Mouse (Mus musculus): ENCODE data around the gene Akt3. TPM values are rescaled to one million over a fixed set of nuclear protein-coding genes. Genes with fewer than 3 reads are reported as not detected.
A peak's percentile ranks its signal among the peaks of the same experiment; 100 is the strongest.

The Akt3 gene
- polyA plus RNA-seq, 1 experiment = 1.0 TPM

DNA sequence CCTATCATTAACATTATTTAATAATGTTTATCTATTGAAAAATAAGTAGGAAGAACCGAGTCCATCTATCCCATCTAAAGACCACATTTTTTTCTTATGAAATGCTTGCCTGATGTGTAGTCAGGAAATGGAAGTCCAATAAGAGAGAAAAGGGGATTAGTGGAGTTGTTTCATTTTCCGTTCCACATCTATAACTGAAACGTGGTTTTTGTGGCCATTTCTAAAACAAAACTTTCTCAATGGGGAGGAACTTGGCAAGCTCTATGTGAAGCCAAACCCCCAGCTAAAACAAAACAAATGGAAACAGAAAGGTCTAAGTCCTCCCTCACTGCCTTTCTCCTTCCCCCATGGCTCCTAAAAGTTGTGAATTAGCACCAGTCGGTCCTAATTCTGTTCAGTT, 2.8 kb upstream of the Akt3 start:
- H3K27me3 ChIP-seq (ENCODE audit: control insufficient read depth, insufficient read depth, low read length) = peaks cover 24% of the 10 kb centered on the region
- TF ChIP-seq CTCF (IDR thresholded peaks at IDR 0.05; ENCODE audit: extremely low read depth, insufficient read length, insufficient replicate concordance, low read depth, low read length) (no peak), POLR2A (IDR thresholded peaks at IDR 0.05; ENCODE audit: low read depth, low read length) (no peak)
- WGBS = 58% methylated on average over 4 of the region's 4 CpGs
- peaks cover 8% of the 10 kb centered on the region for H3K4me1 ChIP-seq (ENCODE audit: control insufficient read depth, insufficient read depth, insufficient read length, low read length)
- H3K27ac ChIP-seq (ENCODE audit: insufficient read depth, low read depth, low read length) = no peak overlapping the region
- no peaks in the 10 kb centered on the region for H3K36me3 ChIP-seq (ENCODE audit: control insufficient read depth, insufficient read depth, low read length)
- H3K4me3 ChIP-seq (ENCODE audit: low read depth, low read length) = no peak overlapping the region

DNA sequence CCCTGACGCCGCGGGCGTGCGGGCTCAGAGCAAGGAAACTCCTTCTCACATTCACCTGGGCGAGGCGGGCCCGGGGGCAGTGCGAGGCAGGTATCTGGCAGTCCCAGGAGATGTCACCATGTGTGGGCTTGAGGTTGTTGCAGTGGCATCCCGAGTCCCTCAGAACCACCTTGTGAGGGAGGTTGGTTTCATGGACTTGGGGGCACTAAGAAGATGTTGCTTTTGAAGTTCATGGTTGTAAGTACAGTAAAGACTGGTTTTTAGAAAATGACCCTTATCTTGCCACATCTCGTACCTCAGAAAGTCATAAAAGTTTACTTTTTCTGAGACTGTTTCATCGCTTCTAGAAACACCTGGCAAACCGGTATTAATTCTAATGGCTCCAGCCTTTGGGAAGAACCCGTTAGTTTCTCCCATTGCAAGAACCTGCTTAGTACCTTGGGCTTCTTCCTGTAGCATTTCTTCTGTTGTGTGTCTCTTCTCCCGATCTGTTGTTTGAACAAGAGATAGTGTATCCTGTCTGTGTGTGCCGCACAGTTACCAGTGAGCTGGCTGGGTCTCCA, 1.1 kb upstream of the Akt3 start:
- 20% methylated on average over 16 of the region's 16 CpGs for WGBS
- H3K36me3 ChIP-seq (ENCODE audit: control insufficient read depth, insufficient read depth, low read length) = no peaks in the 10 kb centered on the region
- peak overlapping the region; percentile 79; the same call in 1 of the 2 replicates for H3K27ac ChIP-seq (ENCODE audit: insufficient read depth, low read depth, low read length)
- TF ChIP-seq POLR2A (IDR thresholded peaks at IDR 0.05; ENCODE audit: low read depth, low read length) = no peak
- no peak for TF ChIP-seq CTCF (IDR thresholded peaks at IDR 0.05; ENCODE audit: extremely low read depth, insufficient read length, insufficient replicate concordance, low read depth, low read length)
- H3K4me1 ChIP-seq (ENCODE audit: control insufficient read depth, insufficient read depth, insufficient read length, low read length) = peaks cover 8% of the 10 kb centered on the region
- peaks cover 25% of the 10 kb centered on the region for H3K27me3 ChIP-seq (ENCODE audit: control insufficient read depth, insufficient read depth, low read length)
- peak overlapping the region; percentile 77 for H3K4me3 ChIP-seq (ENCODE audit: low read depth, low read length)

DNA sequence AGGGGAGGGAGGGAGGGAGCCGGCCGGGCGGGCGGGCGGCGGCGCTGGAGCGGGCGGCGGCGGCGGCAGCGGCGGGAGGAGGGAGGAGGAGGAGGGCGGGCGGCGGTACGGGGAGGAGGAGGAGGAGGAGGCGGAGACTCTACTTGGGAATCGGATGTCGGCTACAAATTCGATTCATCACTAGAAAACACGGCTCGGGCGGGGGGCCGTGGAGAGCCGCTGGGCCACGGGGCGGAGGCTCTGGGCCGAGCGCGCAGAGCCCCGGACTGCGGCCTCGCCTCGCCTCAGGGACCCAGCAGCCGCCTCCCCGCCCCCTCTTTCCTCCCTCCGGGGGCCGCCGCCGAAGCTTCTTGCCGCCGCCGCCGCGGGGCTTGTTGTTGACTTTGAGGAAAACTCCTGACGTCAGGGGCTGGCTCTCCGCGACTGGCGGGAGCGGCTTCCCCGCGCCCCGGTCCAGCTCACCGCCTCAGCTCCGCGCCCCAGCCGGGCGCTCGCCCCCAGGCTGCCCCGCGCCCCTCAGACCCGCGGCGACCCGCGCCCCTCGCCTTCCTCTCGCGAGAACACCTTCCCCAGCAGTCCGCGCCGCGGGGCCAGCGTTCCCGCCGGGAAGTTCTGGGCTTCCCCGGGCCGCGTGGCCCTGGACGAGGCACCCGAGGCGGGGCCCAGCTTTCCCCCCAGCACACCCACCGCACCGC, 487 bp upstream of the Akt3 start:
- TF ChIP-seq POLR2A (IDR thresholded peaks at IDR 0.05; ENCODE audit: low read depth, low read length) (peak; percentile 49; the same call in 1 of the 2 replicates), CTCF (IDR thresholded peaks at IDR 0.05; ENCODE audit: extremely low read depth, insufficient read length, insufficient replicate concordance, low read depth, low read length) (no peak)
- Histone ChIP-seq H3K27me3 (ENCODE audit: control insufficient read depth, insufficient read depth, low read length) (peaks cover 25% of the 10 kb centered on the region), H3K4me3 (ENCODE audit: low read depth, low read length) (peak overlapping the region; percentile 77), H3K27ac (ENCODE audit: insufficient read depth, low read depth, low read length) (peak overlapping the region; percentile 79), H3K36me3 (ENCODE audit: control insufficient read depth, insufficient read depth, low read length) (no peaks in the 10 kb centered on the region), H3K4me1 (ENCODE audit: control insufficient read depth, insufficient read depth, insufficient read length, low read length) (peaks cover 8% of the 10 kb centered on the region)
- 2% methylated on average over 64 of the region's 86 CpGs for WGBS

DNA sequence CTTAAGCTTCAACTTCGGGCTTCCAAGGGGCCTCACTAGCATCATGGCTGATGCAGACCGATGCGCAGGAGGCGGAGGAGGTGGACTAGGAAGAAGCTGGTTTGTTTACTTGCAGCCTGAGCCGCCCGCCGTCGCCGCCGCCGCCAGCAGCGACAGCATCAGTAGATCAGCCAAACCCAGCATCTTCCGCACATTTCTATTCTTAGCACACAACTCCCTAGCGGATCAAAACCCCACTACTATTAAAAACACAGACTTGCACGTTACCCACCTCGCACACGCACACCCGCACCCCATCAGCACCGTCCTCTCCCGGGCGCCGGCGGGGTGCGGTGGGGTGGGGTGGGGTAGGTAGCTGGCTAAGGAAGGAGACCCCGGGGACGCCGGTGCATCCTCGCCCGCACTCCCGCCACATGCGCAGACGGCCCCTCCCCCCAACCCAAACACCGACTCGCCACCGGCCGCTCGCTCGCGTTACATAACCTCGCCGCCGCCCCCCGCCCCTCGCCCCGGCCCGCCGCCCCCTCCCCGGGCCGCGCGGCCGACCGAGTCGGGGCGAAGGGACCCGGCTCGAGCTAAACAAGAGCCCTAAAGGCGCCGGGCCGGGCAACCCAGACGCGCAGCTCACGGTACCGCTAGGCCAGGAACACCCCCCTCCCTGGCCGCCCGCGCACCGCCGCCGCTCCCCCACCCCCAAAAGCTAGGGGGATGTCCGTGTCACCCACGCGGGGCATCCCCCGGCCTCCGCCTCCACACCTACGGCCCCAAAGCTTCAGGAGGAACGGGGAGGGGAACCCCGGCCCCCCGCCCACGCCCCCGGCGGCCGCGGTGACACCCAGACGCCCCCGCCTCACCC, 597 bp downstream of the Akt3 start:
- Histone ChIP-seq H3K4me3 (ENCODE audit: low read depth, low read length) (peak overlapping the region; percentile 77), H3K4me1 (ENCODE audit: control insufficient read depth, insufficient read depth, insufficient read length, low read length) (peaks cover 8% of the 10 kb centered on the region), H3K36me3 (ENCODE audit: control insufficient read depth, insufficient read depth, low read length) (no peaks in the 10 kb centered on the region), H3K27ac (ENCODE audit: insufficient read depth, low read depth, low read length) (peak overlapping the region; percentile 37), H3K27me3 (ENCODE audit: control insufficient read depth, insufficient read depth, low read length) (peaks cover 25% of the 10 kb centered on the region)
- no peak for TF ChIP-seq CTCF (IDR thresholded peaks at IDR 0.05; ENCODE audit: extremely low read depth, insufficient read length, insufficient replicate concordance, low read depth, low read length)
- no peak for TF ChIP-seq POLR2A (IDR thresholded peaks at IDR 0.05; ENCODE audit: low read depth, low read length)
- 1% methylated on average over 80 of the region's 86 CpGs for whole genome bisulfite sequencing

DNA sequence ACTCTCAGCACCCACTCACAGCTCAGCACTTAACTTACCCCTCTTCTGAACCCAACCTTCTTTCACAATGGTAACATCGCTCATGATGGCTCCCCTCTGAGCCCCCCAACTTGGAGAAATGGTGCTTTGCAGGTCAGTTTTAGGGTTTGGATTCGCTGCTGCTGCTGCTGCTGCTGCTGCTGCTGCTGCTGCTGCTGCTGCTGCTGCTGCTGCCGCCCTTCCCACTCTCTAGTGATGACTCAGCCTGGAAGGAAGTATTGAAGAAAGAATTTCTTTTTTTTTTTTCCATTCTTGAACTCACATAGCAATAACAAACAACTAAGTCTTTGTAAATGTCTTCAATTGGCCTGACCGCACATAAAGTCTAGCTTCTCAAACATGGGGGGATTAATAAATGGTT, 9.4 kb downstream of the Akt3 start:
- H3K4me1 ChIP-seq (ENCODE audit: control insufficient read depth, insufficient read depth, insufficient read length, low read length) = no peaks in the 10 kb centered on the region
- no peaks in the 10 kb centered on the region for H3K27me3 ChIP-seq (ENCODE audit: control insufficient read depth, insufficient read depth, low read length)
- no peaks in the 10 kb centered on the region for H3K36me3 ChIP-seq (ENCODE audit: control insufficient read depth, insufficient read depth, low read length)
- no peak overlapping the region for H3K27ac ChIP-seq (ENCODE audit: insufficient read depth, low read depth, low read length)
- WGBS = 58% methylated on average over 4 of the region's 4 CpGs
- no peak overlapping the region for H3K4me3 ChIP-seq (ENCODE audit: low read depth, low read length)
- TF ChIP-seq POLR2A (IDR thresholded peaks at IDR 0.05; ENCODE audit: low read depth, low read length) (no peak), CTCF (IDR thresholded peaks at IDR 0.05; ENCODE audit: extremely low read depth, insufficient read length, insufficient replicate concordance, low read depth, low read length) (no peak)

DNA sequence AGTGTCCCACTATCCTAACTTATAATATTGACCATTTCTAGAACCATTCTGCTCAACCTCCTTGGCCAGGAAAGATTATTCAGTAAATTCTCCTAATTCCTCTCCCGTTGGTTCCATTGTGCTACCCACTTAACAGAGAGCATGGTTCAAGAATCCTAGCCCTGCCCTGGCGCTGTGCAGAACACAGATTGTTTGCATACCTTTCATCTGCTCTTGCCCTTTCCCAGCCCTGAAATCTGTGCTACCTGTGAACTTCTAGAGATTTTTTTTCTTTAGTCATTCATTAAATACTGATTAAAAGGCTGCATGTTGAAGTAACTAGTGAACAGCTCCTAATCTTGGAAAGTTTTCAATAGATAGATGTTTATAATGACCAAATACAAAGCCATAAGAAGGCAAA, 19.6 kb downstream of the Akt3 start:
- H3K4me3 ChIP-seq (ENCODE audit: low read depth, low read length) = no peak overlapping the region
- no peaks in the 10 kb centered on the region for H3K4me1 ChIP-seq (ENCODE audit: control insufficient read depth, insufficient read depth, insufficient read length, low read length)
- H3K27ac ChIP-seq (ENCODE audit: insufficient read depth, low read depth, low read length) = no peak overlapping the region
- H3K36me3 ChIP-seq (ENCODE audit: control insufficient read depth, insufficient read depth, low read length) = no peaks in the 10 kb centered on the region
- TF ChIP-seq POLR2A (IDR thresholded peaks at IDR 0.05; ENCODE audit: low read depth, low read length) = no peak
- TF ChIP-seq CTCF (IDR thresholded peaks at IDR 0.05; ENCODE audit: extremely low read depth, insufficient read length, insufficient replicate concordance, low read depth, low read length) = no peak
- 31% methylated on average over 2 of the region's 2 CpGs for WGBS
- no peaks in the 10 kb centered on the region for H3K27me3 ChIP-seq (ENCODE audit: control insufficient read depth, insufficient read depth, low read length)

DNA sequence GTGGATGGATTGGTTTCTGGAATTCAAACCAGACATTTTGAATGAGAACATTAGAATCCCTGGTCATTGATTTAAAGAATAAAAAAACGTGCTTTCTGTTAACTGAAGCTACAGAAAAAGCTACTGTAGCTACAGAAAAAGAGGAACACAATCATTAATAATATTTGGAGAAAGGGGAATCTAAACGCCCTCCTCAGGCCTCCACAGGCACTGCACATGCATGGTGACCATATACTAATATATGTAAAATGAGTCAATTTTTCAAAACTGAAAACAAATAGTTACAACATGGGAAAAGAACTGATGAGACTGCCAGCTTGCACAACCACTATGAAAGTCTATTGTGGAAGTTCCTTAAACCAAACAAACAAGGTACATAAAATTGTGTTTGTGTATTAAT, 21.3 kb downstream of the Akt3 start:
- WGBS = 50% methylated on average over 2 of the region's 2 CpGs
- Histone ChIP-seq H3K4me3 (ENCODE audit: low read depth, low read length) (no peak overlapping the region), H3K27ac (ENCODE audit: insufficient read depth, low read depth, low read length) (no peak overlapping the region), H3K36me3 (ENCODE audit: control insufficient read depth, insufficient read depth, low read length) (no peaks in the 10 kb centered on the region), H3K27me3 (ENCODE audit: control insufficient read depth, insufficient read depth, low read length) (no peaks in the 10 kb centered on the region), H3K4me1 (ENCODE audit: control insufficient read depth, insufficient read depth, insufficient read length, low read length) (no peaks in the 10 kb centered on the region)
- no peak for TF ChIP-seq CTCF (IDR thresholded peaks at IDR 0.05; ENCODE audit: extremely low read depth, insufficient read length, insufficient replicate concordance, low read depth, low read length)
- no peak for TF ChIP-seq POLR2A (IDR thresholded peaks at IDR 0.05; ENCODE audit: low read depth, low read length)
